Mouse (Mus musculus): Measurements from ENCODE around the gene Pgap2.

Pgap2 gene

DNA sequence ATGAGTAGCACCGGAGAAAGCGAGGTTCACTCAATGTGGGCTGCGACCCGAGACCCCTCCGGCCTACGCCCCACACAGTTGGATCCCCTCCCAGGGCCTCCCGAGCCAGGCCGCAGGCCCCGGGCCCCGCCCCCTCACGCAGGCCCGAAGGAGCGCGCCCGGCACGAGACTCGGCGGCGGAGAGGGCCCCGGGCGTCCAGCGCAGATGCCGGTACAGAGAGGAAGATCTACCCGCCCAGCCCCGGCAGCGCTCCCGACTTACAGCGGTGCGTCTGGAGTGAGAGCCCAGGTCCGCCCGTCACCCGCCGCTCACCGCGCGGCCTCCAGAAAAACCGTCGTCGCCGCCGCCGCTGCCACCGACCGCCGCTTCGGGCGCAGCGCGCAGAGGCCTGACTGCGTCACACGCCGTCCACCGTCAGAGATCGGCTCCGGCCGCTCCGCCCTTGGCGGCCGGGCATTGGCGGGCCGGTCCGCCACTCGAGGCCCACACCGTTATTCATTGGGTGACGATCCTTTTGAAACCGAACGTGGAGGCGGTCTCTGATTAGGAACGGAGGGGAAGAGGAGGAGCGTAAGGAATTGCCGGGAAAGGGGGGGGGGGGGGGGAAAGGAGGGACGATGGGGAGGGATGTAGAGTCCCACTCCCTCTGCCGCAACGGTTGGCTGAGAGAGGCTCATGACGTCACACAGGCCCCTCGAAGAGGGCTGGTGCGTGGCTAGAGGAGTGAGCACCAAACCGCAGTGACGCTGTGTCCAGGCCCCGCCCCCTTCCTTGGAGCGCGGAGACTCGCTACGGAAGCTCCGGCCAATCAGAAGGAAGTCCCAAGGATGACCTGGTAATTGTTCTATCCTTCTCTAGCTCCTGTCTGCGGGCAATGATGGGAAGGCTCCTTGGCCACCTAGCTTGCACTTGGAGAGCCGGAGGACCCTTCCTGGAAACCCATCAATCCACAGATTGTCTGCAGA, at the start of gene Pgap2, which contains the start of gene Nup98:
Pgap2 (plus strand) TSS at position 453 of the 966 bp plus-strand sequence.
Nup98 (minus strand) TSS at position 421 of the 966 bp plus-strand sequence.
- peak; percentile 97 for DNase-seq

DNA sequence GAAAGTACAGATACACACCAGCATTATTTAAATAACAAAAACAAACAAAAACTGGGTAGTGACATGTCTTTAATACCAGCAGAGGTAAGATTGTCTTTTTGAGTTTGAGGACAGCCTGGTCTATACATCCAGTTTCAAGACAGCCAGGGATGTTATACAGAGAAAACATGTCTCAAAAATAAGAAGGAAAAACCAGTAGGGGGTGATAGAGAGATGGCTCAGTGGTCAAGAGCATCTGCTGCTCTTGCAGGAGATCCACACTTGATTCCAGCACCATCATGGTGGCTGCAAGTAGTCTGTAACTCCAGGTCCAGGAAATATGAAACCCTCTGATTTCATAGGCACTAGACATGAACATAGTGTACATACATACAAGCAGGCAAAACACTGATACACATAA, 39.7 kb upstream of the Pgap2 start:
- DNase-seq: no peak

DNA sequence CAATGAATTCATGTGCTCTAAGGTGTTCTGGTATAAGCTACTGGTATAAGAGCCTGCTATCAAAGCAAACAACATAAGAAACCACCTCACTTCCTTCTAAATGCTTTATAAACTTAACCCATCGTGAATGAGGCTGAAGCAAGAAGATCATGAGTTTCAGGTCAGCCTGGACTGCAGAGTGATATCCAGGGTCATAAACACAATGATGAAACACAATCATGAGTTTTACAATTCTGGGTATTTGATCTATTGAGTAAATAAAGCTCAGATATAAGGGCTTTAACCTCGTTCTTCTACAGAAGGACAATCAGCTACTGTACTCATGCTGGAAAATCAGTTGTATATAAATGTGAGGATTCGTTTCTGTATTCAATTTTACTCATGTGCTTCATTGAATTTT, 26.2 kb upstream of the Pgap2 start:
- DNase-seq: no peak

DNA sequence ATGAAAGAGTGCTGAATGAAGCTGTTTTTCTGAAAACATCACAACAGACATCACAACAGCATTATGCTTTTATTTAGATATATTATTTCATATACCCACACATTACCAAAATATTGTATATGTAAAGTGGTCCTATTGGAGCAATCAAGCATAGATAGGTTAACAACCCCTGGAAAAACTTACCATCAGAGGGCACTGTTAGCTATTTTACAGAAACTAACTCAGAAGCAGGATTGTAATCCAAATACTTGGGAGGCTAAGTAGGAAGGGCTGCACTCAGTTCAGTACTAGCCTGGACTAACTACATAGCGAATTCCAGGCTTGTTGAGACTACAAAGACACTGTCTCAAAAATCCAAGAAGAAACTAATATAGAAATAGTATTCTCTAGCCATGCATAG, 17.7 kb upstream of the Pgap2 start:
- DNase-seq: no peak

DNA sequence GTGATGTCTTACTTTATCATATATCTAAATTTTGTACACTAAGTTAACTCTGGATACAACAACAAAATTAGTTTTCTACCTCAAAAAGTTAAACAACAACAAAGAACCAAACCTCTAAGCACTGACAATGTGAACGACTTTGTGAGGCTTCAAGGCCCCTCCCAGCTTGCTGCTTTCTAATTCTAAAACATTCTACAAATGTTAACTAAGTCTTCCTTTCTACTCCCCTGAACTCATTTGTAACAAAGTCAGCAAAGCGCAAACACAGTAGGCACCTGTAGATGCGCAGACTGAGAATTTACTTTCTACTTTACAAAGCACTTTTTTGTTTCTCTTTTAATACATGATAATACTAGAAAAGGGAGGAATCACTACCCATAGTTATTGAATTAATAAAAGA, 9.4 kb upstream of the Pgap2 start:
- DNase-seq: no peak

DNA sequence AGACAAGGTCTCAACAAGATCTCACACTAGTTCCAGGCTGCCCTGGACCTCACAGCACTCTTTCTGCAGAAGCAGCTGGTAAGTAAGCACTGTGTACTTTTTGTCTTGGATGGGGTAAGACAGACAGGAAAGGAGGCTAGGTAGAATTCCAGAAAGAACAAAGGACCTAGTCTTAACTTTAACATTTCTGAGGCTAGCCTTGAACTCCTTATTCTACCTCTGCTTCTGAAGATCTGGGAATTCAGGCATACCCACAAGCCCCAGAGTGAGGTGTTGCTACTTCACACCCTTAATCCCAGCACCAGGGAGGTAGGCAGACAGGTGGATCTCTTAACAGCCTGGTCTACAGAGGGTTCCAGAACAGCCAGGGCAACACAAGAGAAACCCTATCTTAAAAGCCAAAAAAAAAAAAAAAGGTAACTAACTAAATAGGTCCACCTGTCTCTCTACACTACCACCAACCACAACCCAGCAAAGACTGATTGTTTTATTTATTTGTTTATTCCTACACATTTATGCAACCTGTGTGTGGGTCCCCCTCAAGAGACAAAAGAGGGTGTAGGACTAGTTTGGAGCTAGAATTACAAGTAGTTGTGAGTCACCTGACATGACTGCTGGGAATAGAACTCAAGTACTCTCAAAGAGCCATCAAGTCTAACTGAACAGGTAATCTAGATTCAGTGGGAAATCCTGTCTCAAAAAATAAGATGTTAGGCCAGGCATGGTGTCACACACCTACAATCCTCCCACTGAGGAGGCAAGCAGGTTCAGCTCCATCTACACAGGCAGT, 8.8 kb upstream of the Pgap2 start:
- DNase-seq: no peak

DNA sequence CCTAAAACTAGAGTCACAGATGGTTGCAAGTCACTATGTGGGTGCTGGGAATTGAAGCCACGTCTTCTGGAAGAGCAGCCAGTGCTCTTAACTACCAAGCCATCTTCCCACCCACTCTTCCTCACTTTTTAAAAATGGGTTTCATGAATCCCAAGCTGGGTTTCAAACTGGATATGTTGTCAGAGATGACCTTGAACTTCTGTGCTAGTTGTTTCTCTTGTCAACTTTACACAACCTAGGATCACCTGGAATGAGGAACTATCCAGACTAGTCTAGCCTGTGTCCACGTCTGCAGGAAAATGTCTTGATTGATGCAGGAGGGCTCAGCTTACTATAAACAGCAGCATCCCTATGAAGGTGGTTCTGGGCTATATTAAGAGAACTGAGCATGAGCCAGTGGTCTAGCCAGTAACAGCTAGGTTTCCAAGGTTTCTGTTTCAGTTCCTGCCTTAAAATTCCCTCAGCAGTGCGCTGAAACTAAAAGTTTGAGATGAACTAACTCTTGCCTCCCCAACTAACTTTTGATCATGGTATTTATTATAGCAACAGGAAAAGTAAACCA, 5.6 kb upstream of the Pgap2 start:
- DNase-seq: no peak

DNA sequence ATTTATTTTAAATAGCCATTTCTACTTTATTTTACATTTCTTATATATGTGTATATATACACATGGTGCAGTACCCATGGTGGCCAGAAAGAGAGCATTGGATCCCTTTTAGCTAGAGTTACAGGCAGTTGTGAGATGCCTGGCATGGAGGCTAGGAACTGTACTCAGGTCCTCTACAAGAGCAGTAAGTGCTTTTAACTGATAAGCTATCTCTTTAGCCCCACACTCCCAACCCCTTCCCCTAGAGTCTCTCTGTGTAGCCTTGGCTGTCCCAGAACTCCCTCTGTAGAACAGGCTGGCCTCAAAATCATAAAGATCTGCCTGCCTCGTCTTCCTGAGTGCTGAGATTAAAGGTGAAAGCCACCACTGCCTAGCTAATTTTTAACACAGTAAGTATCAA, 4.4 kb upstream of the Pgap2 start:
- DNase-seq: no peak

DNA sequence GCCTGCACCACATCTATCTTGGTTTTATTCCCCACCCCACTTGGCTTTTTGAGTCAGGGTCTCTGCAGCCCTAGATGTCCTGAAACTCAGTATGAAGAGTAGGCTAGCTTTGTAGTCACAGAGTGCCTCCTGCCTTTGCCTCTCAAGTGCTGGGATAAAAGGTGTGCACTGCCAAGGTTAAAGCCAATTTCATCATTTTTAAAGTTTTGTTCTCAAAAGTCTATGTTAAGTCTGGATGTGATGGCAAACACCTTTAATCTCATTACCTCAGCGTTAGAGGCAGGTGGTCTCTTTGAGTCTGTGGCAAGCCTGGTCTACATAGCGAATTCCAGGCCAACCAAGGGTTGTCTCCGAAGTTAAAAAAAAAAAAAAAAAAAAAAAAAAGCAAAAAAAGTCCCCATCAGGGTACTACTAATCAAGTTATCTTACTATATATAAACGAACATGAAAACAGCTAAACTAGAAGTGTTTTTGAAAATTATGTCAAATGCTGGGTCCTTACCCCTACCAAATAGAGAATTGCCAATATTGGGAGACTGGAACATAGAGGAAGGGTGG, 1.1 kb upstream of the Pgap2 start:
- DNase-seq: no peak

DNA sequence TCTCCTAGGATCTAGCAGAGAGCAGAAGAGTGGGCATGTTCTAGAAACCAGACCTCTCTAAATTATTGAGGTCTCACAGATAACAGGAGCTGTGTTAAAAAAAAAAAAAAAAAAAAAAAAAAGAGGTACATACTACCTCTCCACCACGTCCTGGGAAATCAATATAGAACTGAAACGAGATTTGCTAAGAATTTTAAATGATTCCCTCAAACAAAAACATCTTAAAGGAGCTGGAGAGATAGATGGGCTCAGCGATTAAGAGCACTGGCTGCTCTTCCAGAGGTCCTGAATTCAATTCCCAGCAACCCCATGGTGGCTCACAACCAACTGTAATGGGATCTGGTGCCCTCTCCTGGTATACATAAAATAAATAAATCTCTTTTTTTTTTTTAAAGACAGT, 1.1 kb downstream of the Pgap2 start:
- DNase-seq: no peak

DNA sequence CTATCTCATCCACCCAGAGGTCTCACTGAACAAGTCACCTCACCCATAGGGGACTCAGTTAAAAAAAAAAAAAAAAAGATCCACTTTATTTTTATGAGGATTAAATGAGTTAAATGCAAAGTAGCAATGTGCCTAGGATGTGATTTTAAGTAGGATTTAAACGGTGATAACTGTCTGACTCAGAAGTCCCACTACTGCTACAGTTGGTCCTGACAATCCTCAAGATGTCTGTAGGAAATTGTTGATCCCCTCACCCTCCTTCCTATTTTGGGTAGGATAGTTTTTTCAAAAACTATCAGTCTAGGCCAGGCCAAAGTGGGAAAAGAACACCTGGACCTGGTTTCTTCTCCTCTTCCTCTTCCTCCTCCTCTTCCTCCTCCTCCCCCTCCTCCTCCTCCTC, 11.9 kb downstream of the Pgap2 start:
- DNase-seq: no peak

DNA sequence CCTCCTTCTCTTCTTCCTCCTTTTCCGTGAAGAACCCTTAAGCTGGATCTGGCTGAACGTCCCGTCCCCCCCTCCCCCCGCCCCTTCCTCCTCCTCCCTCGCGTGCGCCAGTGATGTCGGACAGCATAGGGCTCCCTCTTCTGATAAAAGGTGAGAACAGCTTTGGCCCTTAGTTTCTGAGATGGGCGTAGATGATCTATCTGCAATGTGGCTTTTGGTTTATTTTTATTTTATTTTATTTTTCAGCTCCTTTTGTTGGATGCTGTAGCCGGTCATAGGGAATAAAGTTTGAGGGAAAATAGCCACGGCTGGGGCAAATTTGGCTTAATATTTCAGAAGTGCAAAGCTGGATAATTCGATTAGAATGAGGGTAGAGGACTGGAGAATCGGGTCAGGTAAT, 12.3 kb downstream of the Pgap2 start:
- DNase-seq: no peak

DNA sequence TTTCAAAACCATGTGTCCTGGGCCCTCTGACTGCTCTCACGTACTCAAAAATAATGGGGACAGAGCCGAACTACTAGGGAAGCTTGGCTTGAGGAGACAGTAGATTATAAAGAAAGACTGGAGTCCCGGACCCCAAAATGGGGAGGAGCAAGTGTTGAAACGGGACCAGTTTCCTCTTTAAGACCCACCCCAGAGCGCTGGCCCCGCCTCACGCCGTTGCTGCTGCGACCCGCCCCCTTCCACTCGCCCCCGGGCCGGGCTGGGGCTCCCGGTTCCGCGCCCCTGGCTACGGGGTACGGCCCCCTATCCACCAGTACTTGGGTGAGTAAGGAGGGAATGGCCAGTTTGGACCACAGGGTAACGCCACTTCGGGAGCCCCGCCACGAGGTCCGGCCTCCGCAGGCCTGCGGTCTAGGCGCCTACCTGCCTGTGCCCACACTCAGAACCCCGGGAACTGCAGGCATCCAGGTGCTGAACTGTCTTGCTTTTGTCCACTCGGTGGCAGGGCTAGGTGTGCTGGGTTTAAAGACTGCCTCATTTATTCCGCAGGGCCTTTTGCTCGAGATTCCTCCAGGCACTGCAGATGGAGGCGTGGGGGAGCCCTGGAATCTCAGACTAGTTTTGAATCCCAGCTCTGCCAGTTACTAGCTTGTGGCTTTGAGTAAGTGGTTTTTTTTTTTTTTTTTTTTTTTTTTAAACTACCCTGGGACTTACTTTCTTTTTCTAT, 13.0 kb downstream of the Pgap2 start:
- peak; percentile 82 for DNase-seq

DNA sequence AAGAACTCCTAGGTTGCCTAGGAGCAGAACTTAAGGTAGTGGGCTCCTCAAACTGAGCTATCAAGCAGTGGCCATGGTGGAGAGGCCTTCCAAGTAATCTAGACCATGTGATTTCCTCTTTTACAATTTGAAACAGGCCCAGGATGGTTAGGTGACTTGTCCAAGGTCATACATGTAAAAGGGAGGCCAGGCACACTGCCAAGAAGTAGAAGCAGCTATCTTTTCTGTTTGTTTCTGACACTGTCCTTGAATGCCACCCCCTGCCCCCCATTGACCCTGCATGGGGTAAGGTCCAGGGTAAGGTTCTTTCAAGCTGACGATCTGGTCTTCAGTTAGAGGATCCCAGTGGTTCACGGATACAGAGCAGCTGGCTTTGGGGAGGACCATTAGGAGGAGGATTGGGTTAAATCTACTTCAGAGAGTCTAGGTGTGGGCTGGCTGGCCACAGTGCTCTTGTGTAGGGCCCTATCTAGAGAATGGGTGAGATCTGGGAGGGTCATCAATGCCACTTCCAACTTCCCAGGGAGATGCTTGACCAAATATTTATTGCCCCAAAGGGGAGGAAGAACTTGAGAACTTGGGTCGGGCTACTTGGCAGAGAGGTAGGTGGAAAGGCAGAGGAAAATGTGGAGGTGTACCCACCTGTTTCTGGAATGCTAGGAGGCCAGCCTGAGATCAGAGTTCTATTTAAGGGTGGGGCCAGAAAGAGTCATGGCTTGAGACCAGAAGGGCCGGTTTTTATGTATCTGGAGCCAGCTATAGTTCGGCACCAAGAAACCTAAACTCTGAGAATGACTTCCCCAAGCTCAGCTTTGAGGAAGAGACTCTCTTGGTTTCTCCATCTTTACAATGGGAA, 14.1 kb downstream of the Pgap2 start:
- no peak for DNase-seq

DNA sequence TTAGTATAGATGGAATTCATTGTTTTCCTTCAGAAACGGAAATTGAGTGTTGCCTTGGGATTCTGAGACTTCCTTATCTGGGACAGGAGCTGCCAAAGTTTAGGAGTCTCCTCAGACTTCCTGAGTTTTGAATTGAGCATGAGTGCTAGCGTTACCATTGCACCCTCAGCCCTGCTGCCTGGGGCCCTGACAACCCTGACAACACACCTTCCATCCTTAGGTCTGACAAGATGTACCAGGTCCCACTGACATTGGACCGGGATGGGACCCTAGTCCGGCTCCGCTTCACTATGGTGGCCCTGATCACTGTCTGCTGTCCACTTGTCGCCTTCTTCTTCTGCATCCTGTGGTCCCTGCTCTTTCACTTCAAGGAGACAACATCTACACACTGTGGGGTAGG, 16.0 kb downstream of the Pgap2 start:
- no peak for DNase-seq

DNA sequence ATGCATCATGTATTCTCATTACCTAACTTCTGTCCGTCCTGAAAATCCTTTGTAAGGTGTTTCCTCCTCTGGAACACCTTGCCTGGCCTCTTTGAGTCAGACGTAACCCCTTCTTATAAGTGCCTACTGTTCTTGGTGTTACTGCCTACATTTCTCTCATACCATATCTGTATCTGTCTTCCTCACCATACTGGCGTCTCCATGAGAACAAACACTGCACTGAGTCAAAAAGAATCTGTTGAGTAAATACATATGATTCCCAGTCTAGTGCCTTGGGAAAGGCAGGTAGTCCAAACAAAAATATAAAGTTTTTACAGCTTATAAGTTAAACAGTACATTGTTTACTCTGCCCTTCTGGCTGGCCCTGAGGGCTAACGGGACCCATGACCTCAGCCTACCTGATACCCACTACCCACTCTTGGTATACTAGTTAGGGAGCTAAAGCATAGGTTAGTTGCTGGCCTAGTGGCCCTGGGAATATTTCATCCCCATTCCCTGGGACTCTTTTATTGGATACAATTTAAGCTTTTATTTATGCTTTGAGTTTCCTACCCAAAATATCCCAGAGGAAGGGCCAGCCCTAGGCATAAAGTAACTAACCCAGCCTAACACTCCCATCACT, 18.2 kb downstream of the Pgap2 start:
- DNase-seq: no peak

DNA sequence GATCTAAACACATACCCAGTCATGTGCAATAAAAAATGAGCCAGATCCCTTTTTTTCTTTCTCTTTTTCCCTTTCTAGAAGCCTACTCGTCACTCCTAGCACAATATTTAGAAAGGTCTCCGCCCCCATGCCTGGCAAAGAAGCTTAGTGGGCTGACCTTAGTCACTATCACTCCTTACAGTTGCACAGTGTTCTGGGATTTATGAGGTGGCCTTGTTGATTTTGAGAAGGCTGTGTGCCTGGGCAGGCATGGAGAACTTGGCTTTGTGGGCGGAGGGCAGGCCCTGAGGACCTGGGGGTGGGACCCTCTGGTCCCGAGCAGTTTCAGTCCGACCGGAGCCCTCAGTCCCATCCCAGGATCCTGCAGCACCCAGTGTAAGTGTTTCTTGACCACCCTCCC, 19.8 kb downstream of the Pgap2 start:
- no peak for DNase-seq

DNA sequence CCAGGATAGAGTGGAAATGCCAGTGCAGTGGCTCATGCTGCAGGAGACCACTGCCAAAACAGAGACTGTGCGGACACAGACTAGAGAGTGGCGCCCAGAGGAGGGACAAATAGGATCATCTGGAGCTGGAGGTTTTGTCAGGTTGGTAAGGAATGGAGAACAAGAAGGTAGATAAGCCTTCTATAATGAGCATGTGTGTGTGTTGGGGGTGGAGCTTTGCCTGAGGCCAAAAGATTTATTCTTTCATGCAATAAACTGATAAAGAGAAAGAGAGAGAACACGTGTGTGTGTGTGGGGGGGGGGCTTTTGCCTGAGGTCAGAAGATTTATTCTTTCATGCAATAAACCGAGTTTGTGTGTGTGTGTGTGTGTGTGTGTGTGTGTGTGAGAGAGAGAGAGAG, 23.1 kb downstream of the Pgap2 start:
- DNase-seq: no peak

DNA sequence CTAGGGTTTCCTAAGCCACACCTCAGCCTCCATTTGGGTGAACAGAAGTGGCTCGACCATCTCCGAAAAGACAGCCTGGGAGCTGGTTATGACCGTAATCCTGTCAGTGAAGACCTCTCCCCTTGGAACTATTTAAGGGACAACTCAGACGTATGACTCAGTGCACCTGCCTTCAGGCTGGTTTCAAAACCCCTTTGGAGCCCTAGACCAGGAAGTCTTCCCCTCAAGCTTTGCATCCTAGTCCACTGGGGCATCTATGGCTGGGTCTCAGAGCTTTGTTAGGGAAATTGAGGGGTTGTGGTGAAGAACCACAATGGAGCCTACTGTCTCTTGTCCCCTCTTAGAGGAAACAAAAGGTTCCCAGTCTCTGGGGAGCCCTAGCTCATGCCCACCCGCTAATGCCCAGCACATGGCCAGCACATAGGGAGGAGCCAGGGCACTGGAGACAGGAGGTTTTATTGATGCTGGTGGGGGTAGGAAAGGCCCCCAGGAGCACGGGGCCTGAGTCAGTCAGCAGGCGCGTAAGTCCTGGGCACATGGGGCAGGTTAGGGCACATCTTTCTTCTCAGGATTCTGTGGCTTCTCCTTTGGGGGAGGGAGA, 28.8 kb downstream of the Pgap2 start:
- DNase-seq: no peak

DNA sequence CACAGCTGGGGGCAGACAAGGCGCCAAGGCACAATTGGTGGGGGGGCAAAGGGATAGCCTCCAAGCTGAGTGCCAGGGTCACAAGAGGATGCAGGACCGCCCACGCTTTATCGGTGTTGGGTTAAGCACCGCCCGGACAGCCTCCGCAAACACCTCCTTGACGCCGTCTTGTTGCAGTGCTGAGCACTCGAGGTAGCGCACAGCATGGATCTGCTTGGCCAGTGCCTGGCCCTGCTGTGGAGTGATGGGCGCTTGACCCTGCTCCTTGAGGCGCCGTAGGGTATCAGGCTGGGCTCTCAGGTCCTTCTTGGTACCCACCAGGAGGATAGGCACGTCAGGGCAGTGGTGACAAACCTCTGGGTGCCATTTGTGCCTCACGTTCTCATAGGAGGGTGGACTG, 29.6 kb downstream of the Pgap2 start:
- no peak for DNase-seq

DNA sequence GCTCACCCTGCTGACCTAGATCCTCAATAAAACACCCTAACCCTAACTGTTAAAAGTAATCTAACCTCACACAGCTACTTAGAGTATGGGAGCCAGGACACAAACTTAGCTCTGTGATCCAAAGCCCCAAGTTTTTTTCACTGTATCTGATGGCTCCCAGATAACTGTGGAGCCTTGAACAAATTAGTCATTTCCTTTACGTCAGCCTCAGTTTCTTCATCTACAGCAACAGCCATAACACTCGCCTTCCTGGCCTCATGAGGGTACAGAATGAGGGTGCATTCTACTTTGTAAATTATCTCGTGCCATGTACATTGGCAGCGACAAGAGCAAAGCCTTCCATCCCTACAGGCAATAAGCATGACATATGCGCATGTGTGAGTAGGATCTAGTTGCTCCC, 32.4 kb downstream of the Pgap2 start:
- no peak for DNase-seq
